Mouse (Mus musculus) left cerebral cortex, postnatal 10 days (tissue): ENCODE data around the gene 1700019D03Rik. TPM values are rescaled to one million over a fixed set of nuclear protein-coding genes. Genes with fewer than 3 reads are reported as not detected.

Source experiments
- total RNA-seq, 2 experiments: library from RNA; stranded (reverse); gene quantifications; 2 replicates each; pipeline ENCODE4 v1.2.3; 2021

Gene 1700019D03Rik
- total RNA-seq, 2 experiments from 2014 or later: 13.5 to 14.6 TPM

Other genes with a start within 250 kb of the 1700019D03Rik start
- 10 to 100 TPM; 40.6 to 46.6 TPM for gene Inpp1, start 202.5 kb downstream of the 1700019D03Rik start, total RNA-seq
- 10 to 100 TPM; 11.9 to 13.3 TPM for gene Hibch, start 175.2 kb downstream of the 1700019D03Rik start, total RNA-seq
- gene Mstn, start 41.5 kb upstream of the 1700019D03Rik start, total RNA-seq: 1 to 10 TPM; 1.7 to 2.0 TPM
- gene 1700019A02Rik, start 167.5 kb upstream of the 1700019D03Rik start, total RNA-seq: not detected